28 mouse cellular contexts compared by ENCODE assay signal in the genomic region with DNA sequence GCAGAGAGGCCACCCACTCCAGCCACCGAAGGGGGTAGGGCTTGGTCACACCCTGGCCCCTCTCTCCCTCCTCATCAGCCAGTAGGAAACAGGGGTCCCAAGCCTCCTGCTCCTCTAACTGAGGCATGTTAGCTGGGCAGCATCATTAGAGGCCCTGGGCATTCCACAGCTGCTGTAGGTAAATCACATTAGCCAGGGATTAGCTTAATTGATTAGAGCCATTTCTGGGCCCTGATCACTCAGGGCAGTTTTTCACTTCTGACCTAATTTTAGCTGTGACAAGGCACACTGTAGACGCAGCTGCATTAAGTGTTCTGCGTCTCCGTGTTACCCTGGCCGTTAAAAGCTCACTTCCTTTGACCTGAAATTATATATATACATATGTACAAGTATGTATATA. TPM values are rescaled to one million over a fixed set of nuclear protein-coding genes. Genes with fewer than 3 reads are reported as not detected.
DNase-seq lines count a peak whose midpoint lies in the region; ATAC-seq and TF ChIP-seq lines count a peak whose summit lies in the region.
"Had no signal": no experiment of that assay in that cellular context is flagged by ENCODE, and none has a peak within 500 bp of the region (broad histone marks: within the 10 kb centered on the region; RNA-seq: fewer than 3 reads in every experiment).

No protein-coding gene starts in this region.

- H3K9me3 ChIP-seq in hindbrain, embryonic 13.5 days: no peaks in the 10 kb centered on the region
- no peaks in the 10 kb centered on the region for H3K9me3 ChIP-seq in hindbrain, embryonic 11.5 days (ENCODE audit: control insufficient read depth, low read length)
- H3K9me3 ChIP-seq in midbrain, embryonic 10.5 days (replicated peaks): no peaks in the 10 kb centered on the region
- no peaks in the 10 kb centered on the region for H3K9me3 ChIP-seq in midbrain, embryonic 11.5 days (ENCODE audit: control insufficient read depth, low read length)
- no peaks in the 10 kb centered on the region for H3K9me3 ChIP-seq in intestine, postnatal 0 days (ENCODE audit: control insufficient read depth)
- H3K9me3 ChIP-seq: forebrain, embryonic 15.5 days; G1E; heart, embryonic 13.5 days; intestine, embryonic 15.5 days; liver, embryonic 12.5 days; neural tube, embryonic 15.5 days had no signal

- TF ChIP-seq CTCF in intestine, postnatal 0 days (IDR thresholded peaks at IDR 0.05; ENCODE audit: low read depth): no peak

- peaks cover 58% of the 10 kb centered on the region for H3K4me1 ChIP-seq in hindbrain, embryonic 13.5 days (replicated peaks)
- H3K4me1 ChIP-seq in hindbrain, embryonic 11.5 days (replicated peaks; ENCODE audit: control insufficient read depth, insufficient read depth, low read length): 0 out of 2 replicates have a peak, but pooled peaks cover 4% of the 10 kb centered on the region
- peaks cover 45% of the 10 kb centered on the region for H3K4me1 ChIP-seq in midbrain, embryonic 10.5 days
- H3K4me1 ChIP-seq in midbrain, embryonic 11.5 days (ENCODE audit: control insufficient read depth, insufficient read depth, low read length): peaks cover 3% of the 10 kb centered on the region
- no peaks in the 10 kb centered on the region for H3K4me1 ChIP-seq in intestine, postnatal 0 days (replicated peaks; ENCODE audit: control insufficient read depth, insufficient read depth, low read length)
- H3K4me1 ChIP-seq: intestine, embryonic 15.5 days; liver, embryonic 12.5 days had no signal

- H3K27ac ChIP-seq in hindbrain, embryonic 13.5 days: peak overlapping the region; percentile 78
- H3K27ac ChIP-seq in hindbrain, embryonic 11.5 days (ENCODE audit: low read depth, low read length): no peak overlapping the region
- peak overlapping the region; percentile 25; the same call in 1 of the 2 replicates for H3K27ac ChIP-seq in midbrain, embryonic 10.5 days (replicated peaks)
- no peak overlapping the region for H3K27ac ChIP-seq in midbrain, embryonic 11.5 days (ENCODE audit: low read depth, low read length)
- H3K27ac ChIP-seq in intestine, postnatal 0 days (ENCODE audit: low read depth, low read length): no peak overlapping the region
- H3K27ac ChIP-seq: forebrain, embryonic 15.5 days; heart, embryonic 13.5 days; intestine, embryonic 15.5 days; kidney, postnatal 0 days; liver, embryonic 12.5 days; neural tube, embryonic 15.5 days had no signal

- H3K4me3 ChIP-seq in hindbrain, embryonic 13.5 days: no peak overlapping the region
- no peak overlapping the region for H3K4me3 ChIP-seq in hindbrain, embryonic 11.5 days (ENCODE audit: low read depth, low read length)
- no peak overlapping the region for H3K4me3 ChIP-seq in midbrain, embryonic 10.5 days
- H3K4me3 ChIP-seq in midbrain, embryonic 11.5 days (ENCODE audit: low read depth, low read length): no peak overlapping the region
- no peak overlapping the region for H3K4me3 ChIP-seq in intestine, postnatal 0 days (ENCODE audit: low read depth, low read length)
- H3K4me3 ChIP-seq: forebrain, embryonic 15.5 days; heart, embryonic 13.5 days; intestine, embryonic 15.5 days; liver, embryonic 12.5 days; neural tube, embryonic 15.5 days had no signal

- WGBS in hindbrain, embryonic 13.5 days: 45% methylated on average over 5 of the region's 5 CpGs
- 70% methylated on average over 5 of the region's 5 CpGs for WGBS in hindbrain, embryonic 11.5 days
- WGBS in midbrain, embryonic 10.5 days: 59% methylated on average over 5 of the region's 5 CpGs
- 59% methylated on average over 5 of the region's 5 CpGs for WGBS in midbrain, embryonic 11.5 days
- 66% methylated on average over 5 of the region's 5 CpGs for WGBS in intestine, postnatal 0 days

- H3K4me2 ChIP-seq in hindbrain, embryonic 13.5 days: no peak overlapping the region
- no peak overlapping the region for H3K4me2 ChIP-seq in hindbrain, embryonic 11.5 days (replicated peaks; ENCODE audit: low read depth, low read length)
- no peak overlapping the region for H3K4me2 ChIP-seq in midbrain, embryonic 11.5 days
- H3K4me2 ChIP-seq in intestine, postnatal 0 days (replicated peaks; ENCODE audit: low read depth): no peak overlapping the region
- H3K4me2 ChIP-seq: forebrain, embryonic 15.5 days; heart, embryonic 13.5 days; intestine, embryonic 15.5 days; liver, embryonic 12.5 days had no signal

- peaks cover 65% of the 10 kb centered on the region for H3K36me3 ChIP-seq in hindbrain, embryonic 13.5 days
- H3K36me3 ChIP-seq in hindbrain, embryonic 11.5 days (ENCODE audit: control insufficient read depth, insufficient read depth, low read length): peaks cover 4% of the 10 kb centered on the region
- peaks cover 70% of the 10 kb centered on the region for H3K36me3 ChIP-seq in midbrain, embryonic 10.5 days
- peaks cover 2% of the 10 kb centered on the region; the same call in 1 of the 2 replicates for H3K36me3 ChIP-seq in midbrain, embryonic 11.5 days (ENCODE audit: control insufficient read depth, insufficient read depth, low read length)
- H3K36me3 ChIP-seq in intestine, postnatal 0 days (ENCODE audit: control insufficient read depth, insufficient read depth): no peaks in the 10 kb centered on the region
- H3K36me3 ChIP-seq: G1E; intestine, embryonic 15.5 days; liver, embryonic 12.5 days had no signal

- peak overlapping the region; percentile 49; the same call in 1 of the 2 replicates for H3K9ac ChIP-seq in hindbrain, embryonic 13.5 days
- H3K9ac ChIP-seq in hindbrain, embryonic 11.5 days (ENCODE audit: low read depth, low read length): no peak overlapping the region
- no peak overlapping the region for H3K9ac ChIP-seq in midbrain, embryonic 11.5 days (ENCODE audit: low read length)
- no peak overlapping the region for H3K9ac ChIP-seq in intestine, postnatal 0 days (ENCODE audit: low read depth, low read length)
- H3K9ac ChIP-seq: forebrain, embryonic 15.5 days; heart, embryonic 13.5 days; intestine, embryonic 15.5 days; liver, embryonic 12.5 days; liver, postnatal 0 days; neural tube, embryonic 15.5 days had no signal

- H3K27me3 ChIP-seq in hindbrain, embryonic 13.5 days: no peaks in the 10 kb centered on the region
- H3K27me3 ChIP-seq in hindbrain, embryonic 11.5 days (ENCODE audit: control insufficient read depth, insufficient read depth, low read length): no peaks in the 10 kb centered on the region
- no peaks in the 10 kb centered on the region; the same call in 1 of the 2 replicates for H3K27me3 ChIP-seq in midbrain, embryonic 10.5 days (ENCODE audit: low read depth, poor library complexity, severe bottlenecking)
- no peaks in the 10 kb centered on the region for H3K27me3 ChIP-seq in midbrain, embryonic 11.5 days (ENCODE audit: control insufficient read depth, insufficient read depth, low read length)
- H3K27me3 ChIP-seq in intestine, postnatal 0 days (replicated peaks; ENCODE audit: control insufficient read depth, insufficient read depth, low read length): no peaks in the 10 kb centered on the region
- H3K27me3 ChIP-seq: forebrain, embryonic 15.5 days; intestine, embryonic 15.5 days; neural tube, embryonic 15.5 days; Patski had no signal

- no peak for ATAC-seq in hindbrain, embryonic 13.5 days (ENCODE audit: low FRiP score)
- no peak for ATAC-seq in hindbrain, embryonic 11.5 days (ENCODE audit: low FRiP score)
- ATAC-seq in midbrain, embryonic 11.5 days (ENCODE audit: low FRiP score): no peak
- no peak for ATAC-seq in intestine, postnatal 0 days
- ATAC-seq: forebrain, embryonic 15.5 days; intestine, embryonic 15.5 days; liver, embryonic 12.5 days; liver, postnatal 0 days; Patski had no signal

- DNase-seq in cerebellum, adult 9-11 months: peak; percentile 22
- DNase-seq in cerebellum, postnatal 25 days: no peak
- no peak for DNase-seq in hindbrain, embryonic 11.5 days (ENCODE audit: low spot score)
- DNase-seq in midbrain, embryonic 10.5 days (ENCODE audit: low spot score): no peak
- DNase-seq in midbrain, embryonic 11.5 days (ENCODE audit: low spot score, missing footprints): no peak
- peak; percentile 63 for DNase-seq in MN1 (ENCODE audit: low spot score)
- DNase-seq: adrenal gland, postnatal 10 days; cerebellum, postnatal 10 days; gastrocnemius, postnatal 36 days; heart, adult 18-20 months; heart, postnatal 10 days; kidney, adult 8-10 months; kidney, postnatal 4 days; liver, postnatal 0 days; lung, postnatal 36 days; right cerebral cortex, adult 18-20 months; spleen, adult 18-20 months; thymus, postnatal 14 days had no signal

RNA-seq across cellular contexts. Expression of gene Olfm1, which starts 20.1 kb away (rescaled TPM):
- 267 and 274 TPM in 2 replicates for polyA plus RNA-seq in hindbrain, embryonic 13.5 days (2015; fragmentation: Nextera tagmentation; extraction: Ambion mirVana)
- 139 and 152 TPM in 2 replicates for polyA plus RNA-seq in hindbrain, embryonic 11.5 days (2014; fragmentation: Nextera tagmentation; extraction: Ambion mirVana)
- 27.8 and 42.4 TPM in 2 replicates for polyA plus RNA-seq in midbrain, embryonic 10.5 days (2016; fragmentation: Nextera tagmentation; extraction: Ambion mirVana)
- polyA plus RNA-seq in midbrain, embryonic 11.5 days (2014; fragmentation: Nextera tagmentation; extraction: Ambion mirVana): 60.7 and 68.6 TPM in 2 replicates
- polyA plus RNA-seq in intestine, postnatal 0 days (2015; fragmentation: Nextera tagmentation; extraction: Ambion mirVana): 13.3 and 14.8 TPM in 2 replicates

Comparison
In these comparisons a context has a peak if more than half of its experiments do, and no peak if none do; other contexts are left out.
1. DNase-seq: peak in cerebellum, adult 9-11 months (single experiment) and MN1 (single experiment); none in cerebellum, postnatal 25 days (0 of 2), hindbrain, embryonic 11.5 days (single experiment), midbrain, embryonic 10.5 days (single experiment) and midbrain, embryonic 11.5 days (single experiment).
2. H3K27ac ChIP-seq: peak in hindbrain, embryonic 13.5 days (single experiment) and midbrain, embryonic 10.5 days (single experiment); none in hindbrain, embryonic 11.5 days (single experiment), midbrain, embryonic 11.5 days (single experiment) and intestine, postnatal 0 days (single experiment).